Comparison of ENCODE assay signal across 22 mouse cellular contexts in genomic region chr19:47034916-47035315, GRCm38 (mm10). TPM values are rescaled to one million over a fixed set of nuclear protein-coding genes. Genes with fewer than 3 reads are reported as not detected.
A peak's percentile ranks its signal among the peaks of the same experiment; 100 is the strongest.
DNase-seq lines count a peak whose midpoint lies in the region; ATAC-seq lines count a peak whose summit lies in the region.
"Had no signal": no experiment of that assay in that cellular context is flagged by ENCODE, and none has a peak within 500 bp of the region (broad histone marks: within the 10 kb centered on the region; RNA-seq: fewer than 3 reads in every experiment).

No protein-coding gene starts in this region.

- no peak overlapping the region for H3K9ac ChIP-seq in forebrain, embryonic 16.5 days (replicated peaks; ENCODE audit: low read depth, low read length)
- H3K9ac ChIP-seq: embryonic facial prominence, embryonic 13.5 days; forebrain, embryonic 13.5 days; heart, embryonic 12.5 days; hindbrain, embryonic 14.5 days had no signal

- 85% methylated on average over 4 of the region's 4 CpGs for WGBS in forebrain, embryonic 16.5 days

- no peak overlapping the region for H3K27ac ChIP-seq in forebrain, embryonic 16.5 days (ENCODE audit: low read length)
- H3K27ac ChIP-seq: embryonic facial prominence, embryonic 13.5 days; forebrain, embryonic 13.5 days; gastrocnemius, adult 2 months; hindbrain, embryonic 10.5 days; hindbrain, embryonic 14.5 days had no signal

- DNase-seq in frontal cortex, postnatal 25 days (ENCODE audit: low spot score in 2 of 2) = no peak
- DNase-seq in left cerebral cortex, postnatal 36 days (ENCODE audit: low spot score in 2 of 2) = peak; percentile 53 to 61
- DNase-seq in left cerebral cortex, postnatal 4 days = no peak
- peak; percentile 57 to 72 for DNase-seq in right cerebral cortex, postnatal 36 days (ENCODE audit: low spot score in 2 of 2)
- no peak for DNase-seq in right cerebral cortex, postnatal 25 days
- no peak for DNase-seq in lung, postnatal 10 days
- DNase-seq: adrenal gland, adult 8-10 months; adrenal gland, postnatal 36 days; cerebellum, adult 11-12 months; cerebellum, adult 9-11 months; cerebellum, postnatal 36 days; gastrocnemius, adult 2 months; gastrocnemius, postnatal 25 days had no signal

- H3K4me1 ChIP-seq in forebrain, embryonic 16.5 days (replicated peaks; ENCODE audit: control insufficient read depth, insufficient read depth, low read length) = no peaks in the 10 kb centered on the region
- H3K4me1 ChIP-seq: embryonic facial prominence, embryonic 13.5 days; forebrain, embryonic 13.5 days; heart, embryonic 12.5 days; hindbrain, embryonic 10.5 days had no signal

- H3K4me2 ChIP-seq in forebrain, embryonic 16.5 days (ENCODE audit: low read length) = no peak overlapping the region
- H3K4me2 ChIP-seq: embryonic facial prominence, embryonic 13.5 days; forebrain, embryonic 13.5 days; heart, embryonic 12.5 days; hindbrain, embryonic 14.5 days had no signal

- no peak overlapping the region for H3K4me3 ChIP-seq in forebrain, embryonic 16.5 days (replicated peaks; ENCODE audit: low read length)
- H3K4me3 ChIP-seq: embryonic facial prominence, embryonic 13.5 days; forebrain, embryonic 13.5 days; gastrocnemius, adult 2 months; heart, embryonic 12.5 days; hindbrain, embryonic 10.5 days had no signal

- peaks cover 31% of the 10 kb centered on the region for H3K36me3 ChIP-seq in forebrain, embryonic 16.5 days (ENCODE audit: control insufficient read depth, insufficient read depth)

- H3K9me3 ChIP-seq in forebrain, embryonic 16.5 days (ENCODE audit: control insufficient read depth, low read length) = no peaks in the 10 kb centered on the region
- H3K9me3 ChIP-seq: embryonic facial prominence, embryonic 13.5 days; forebrain, embryonic 13.5 days; heart, embryonic 12.5 days; hindbrain, embryonic 10.5 days had no signal

- ATAC-seq in frontal cortex, adult (ENCODE audit: low TSS enrichment) = peak; percentile 97
- no peak for ATAC-seq in forebrain, embryonic 16.5 days
- ATAC-seq: forebrain, embryonic 13.5 days had no signal

- intact Hi-C loops in left cerebral cortex, postnatal 36 days (cut with DNase I) = no loop called here
- intact Hi-C loops in left cerebral cortex, postnatal 4 days (cut with DNase I) = no loop called here

- H3K27me3 ChIP-seq in forebrain, embryonic 16.5 days (replicated peaks; ENCODE audit: control insufficient read depth, insufficient read depth, low read length) = no peaks in the 10 kb centered on the region
- H3K27me3 ChIP-seq: embryonic facial prominence, embryonic 13.5 days; forebrain, embryonic 13.5 days; heart, embryonic 12.5 days had no signal

RNA-seq across cellular contexts. Expression of gene Pcgf6, which starts 15.8 kb away (rescaled TPM):
- 10 to 100 TPM; 11.7 to 18.1 TPM for total RNA-seq in left cerebral cortex, postnatal 36 days (2021)
- total RNA-seq in left cerebral cortex, postnatal 4 days (2021) = 10 to 100 TPM; 25.0 to 26.1 TPM
- polyA plus RNA-seq in forebrain, embryonic 16.5 days (2015; fragmentation: Nextera tagmentation; extraction: Ambion mirVana) = 28.9 and 32.3 TPM in 2 replicates

RNA-seq across cellular contexts. Expression of gene Nt5c2, which starts 20.0 kb away (rescaled TPM):
- 10 to 100 TPM; 68.1 to 78.8 TPM for total RNA-seq in left cerebral cortex, postnatal 36 days (2021)
- total RNA-seq in left cerebral cortex, postnatal 4 days (2021) = 10 to 100 TPM; 84.0 to 93.6 TPM
- 76.8 and 81.4 TPM in 2 replicates for polyA plus RNA-seq in forebrain, embryonic 16.5 days (2015; fragmentation: Nextera tagmentation; extraction: Ambion mirVana)

RNA-seq across cellular contexts. Expression of gene Ina, which starts 20.4 kb away (rescaled TPM):
- total RNA-seq in left cerebral cortex, postnatal 36 days (2021) = 100 to 1,000 TPM; 209 to 221 TPM
- total RNA-seq in left cerebral cortex, postnatal 4 days (2021) = 100 to 1,000 TPM; 246 to 250 TPM
- 272 and 295 TPM in 2 replicates for polyA plus RNA-seq in forebrain, embryonic 16.5 days (2015; fragmentation: Nextera tagmentation; extraction: Ambion mirVana)
- total RNA-seq: gastrocnemius, adult 2 months; gastrocnemius, postnatal 25 days; granulocyte monocyte progenitor cell, adult 5-6 weeks; heart, postnatal 25 days had no signal

RNA-seq across cellular contexts. Expression of gene Taf5, which starts 32.6 kb away (rescaled TPM):
- total RNA-seq in left cerebral cortex, postnatal 36 days (2021) = 1 to 10 TPM; 5.9 to 6.0 TPM
- 1 to 10 TPM; 7.8 to 8.6 TPM for total RNA-seq in left cerebral cortex, postnatal 4 days (2021)
- polyA plus RNA-seq in forebrain, embryonic 16.5 days (2015; fragmentation: Nextera tagmentation; extraction: Ambion mirVana) = 5.8 and 6.0 TPM in 2 replicates

RNA-seq across cellular contexts. Expression of gene Usmg5, which starts 55.5 kb away (rescaled TPM):
- total RNA-seq in left cerebral cortex, postnatal 36 days (2021) = 100 to 1,000 TPM; 648 to 693 TPM
- total RNA-seq in left cerebral cortex, postnatal 4 days (2021) = 100 to 1,000 TPM; 610 to 660 TPM
- polyA plus RNA-seq in forebrain, embryonic 16.5 days (2015; fragmentation: Nextera tagmentation; extraction: Ambion mirVana) = 1,159 and 1,247 TPM in 2 replicates

Comparison
In these comparisons a context has a peak if more than half of its experiments do, and no peak if none do; other contexts are left out.
1. DNase-seq: peak in left cerebral cortex, postnatal 36 days (2 of 2) and right cerebral cortex, postnatal 36 days (2 of 2); none in frontal cortex, postnatal 25 days (0 of 2), left cerebral cortex, postnatal 4 days (single experiment), right cerebral cortex, postnatal 25 days (single experiment) and lung, postnatal 10 days (single experiment).